Mouse (Mus musculus) left cerebral cortex, postnatal 36 days (tissue): ENCODE data around the gene Gramd4. TPM values are rescaled to one million over a fixed set of nuclear protein-coding genes. Genes with fewer than 3 reads are reported as not detected.

Experiments used
- DNase-seq, 2 experiments: peaks; one replicate each; pipeline ENCODE4 v3.0.0; 2021 to 2022; ENCODE audit warnings: low spot score in 2 of 2, mixed read lengths in 1 of 2
- intact Hi-C: fragments of 180-260 bp; cut with DNase I; formaldehyde crosslinking; loops from one replicate; pipeline ENCODE4 v1.15.1; 2025
- total RNA-seq, 2 experiments: library from RNA; stranded (reverse); gene quantifications; 2 replicates each; pipeline ENCODE4 v1.2.3; 2021

Gene Gramd4
- total RNA-seq, 2 experiments from 2014 or later: 34.9 to 49.4 TPM

DNA sequence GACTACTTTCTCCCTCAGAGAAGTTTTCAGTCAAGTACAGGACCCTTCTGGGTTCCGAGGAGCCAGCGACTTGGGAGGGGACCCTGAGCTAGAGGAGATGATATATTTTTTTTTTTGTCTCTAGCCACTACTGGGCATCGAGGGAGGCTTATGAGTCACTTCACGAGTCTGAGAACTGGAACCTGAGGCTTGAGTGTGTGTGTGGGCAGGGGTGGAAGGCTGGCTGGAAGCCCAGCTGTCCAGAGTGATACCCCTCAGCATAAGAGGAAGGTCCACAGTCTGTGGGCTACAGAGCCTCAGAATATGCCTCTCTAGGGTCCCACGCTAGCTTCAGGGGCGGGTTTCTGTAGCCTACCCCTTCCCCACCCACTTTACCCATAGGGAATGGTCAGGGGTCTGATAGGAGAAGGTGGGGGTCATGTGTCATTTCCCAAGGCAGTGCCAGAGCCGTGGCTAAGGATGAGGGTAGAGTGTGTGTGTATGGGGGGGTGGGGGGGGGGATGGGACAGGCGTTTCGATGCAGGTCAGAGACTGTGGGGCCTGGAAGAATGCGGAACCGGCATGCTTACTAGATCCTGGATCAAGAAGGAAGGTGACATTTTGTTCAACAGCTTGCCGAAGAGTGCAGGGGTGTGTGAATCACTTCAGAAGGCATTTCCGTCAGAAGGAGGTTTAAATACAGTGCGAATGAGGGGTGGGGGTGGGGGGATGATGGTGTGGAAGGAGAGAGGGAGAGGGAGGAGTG is 9.5 kb downstream of the Gramd4 start:
- intact Hi-C loops: no loop called here
- peak in 1 of 2 experiments; percentile 76 for DNase-seq

DNA sequence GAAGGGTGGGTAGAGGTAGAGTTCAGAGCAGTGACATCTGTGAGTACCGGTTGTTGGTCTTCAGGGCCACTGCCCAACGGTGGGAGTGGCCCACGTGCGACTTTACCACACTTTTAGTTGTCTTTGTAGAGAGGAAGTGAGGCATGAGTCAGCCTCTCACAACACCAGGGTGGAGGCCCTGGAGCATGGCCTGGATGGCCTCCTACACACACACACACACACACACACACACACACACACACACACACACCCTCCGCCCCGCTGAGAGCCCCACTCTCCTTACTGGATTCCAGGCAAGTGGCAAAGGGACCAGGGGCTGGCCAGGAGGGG is 10.1 kb downstream of the Gramd4 start:
- intact Hi-C loops: no loop called here
- DNase-seq: peak in 1 of 2 experiments; percentile 57

DNA sequence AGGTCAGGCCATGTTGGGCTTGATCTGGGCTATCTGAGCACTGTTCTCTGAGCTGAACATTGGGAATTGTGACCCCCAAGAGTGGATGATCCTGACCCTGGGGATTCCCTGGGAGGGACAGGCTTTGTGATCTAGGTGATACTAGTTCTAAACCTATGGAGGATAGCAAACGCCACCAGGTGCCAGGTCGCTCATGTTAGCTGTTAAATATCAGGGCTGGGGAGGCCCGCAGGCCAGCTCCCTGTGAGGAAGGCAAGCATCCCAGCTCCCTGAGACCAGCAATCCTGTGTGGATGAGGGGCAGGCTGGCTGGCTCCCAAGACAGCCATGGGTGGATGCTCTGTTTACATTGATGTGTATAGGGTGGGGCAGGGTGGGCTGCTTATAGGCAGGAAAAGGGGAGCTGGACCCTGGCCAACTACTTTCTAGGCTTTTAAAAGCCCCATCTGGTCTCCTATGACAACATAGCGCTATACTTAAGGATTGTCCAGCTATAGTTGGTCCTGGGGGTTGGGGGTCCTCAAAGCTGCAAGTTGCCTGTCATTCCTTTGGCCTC is 10.5 kb downstream of the Gramd4 start:
- intact Hi-C loops: no loop called here
- DNase-seq: no peak

DNA sequence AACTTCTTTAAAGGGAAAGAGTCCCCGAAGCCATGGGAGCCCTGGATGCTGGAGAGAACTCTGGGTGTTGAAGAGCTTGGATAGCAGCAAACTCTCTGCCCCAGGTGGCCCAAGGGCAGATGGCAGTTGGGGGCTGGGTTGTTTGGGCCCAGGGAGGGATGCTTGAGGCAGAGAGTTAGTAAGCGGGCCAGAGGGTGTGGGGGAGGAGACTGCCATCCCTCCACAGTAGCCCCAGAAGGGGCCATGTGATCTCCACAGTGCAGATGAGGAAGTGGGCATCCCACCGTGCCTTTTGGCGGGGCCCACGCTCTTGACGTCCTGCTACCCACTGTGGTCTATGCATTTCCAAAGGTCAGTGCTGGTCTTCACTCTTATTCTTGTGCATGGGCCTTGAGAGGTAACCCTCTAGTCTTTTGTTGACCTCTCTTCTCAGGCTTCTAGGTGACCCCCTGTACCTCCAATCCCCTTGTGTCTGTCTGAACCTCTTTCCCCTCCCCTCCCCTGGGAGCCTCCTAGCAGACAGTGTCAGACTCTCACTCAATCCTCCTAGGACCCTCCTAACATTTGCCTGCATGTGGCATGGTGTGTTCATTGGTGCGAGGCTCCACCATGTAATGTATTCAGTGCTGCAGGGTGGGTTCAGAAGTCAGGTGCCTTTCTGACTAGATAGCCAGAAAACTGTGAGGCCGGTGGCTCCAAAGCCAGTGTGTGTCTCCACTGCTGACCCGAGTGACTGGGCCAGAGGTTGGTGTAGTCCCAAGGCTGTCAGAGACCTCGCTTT is 11.7 kb downstream of the Gramd4 start:
- DNase-seq: no peak
- intact Hi-C loops: no loop called here

DNA sequence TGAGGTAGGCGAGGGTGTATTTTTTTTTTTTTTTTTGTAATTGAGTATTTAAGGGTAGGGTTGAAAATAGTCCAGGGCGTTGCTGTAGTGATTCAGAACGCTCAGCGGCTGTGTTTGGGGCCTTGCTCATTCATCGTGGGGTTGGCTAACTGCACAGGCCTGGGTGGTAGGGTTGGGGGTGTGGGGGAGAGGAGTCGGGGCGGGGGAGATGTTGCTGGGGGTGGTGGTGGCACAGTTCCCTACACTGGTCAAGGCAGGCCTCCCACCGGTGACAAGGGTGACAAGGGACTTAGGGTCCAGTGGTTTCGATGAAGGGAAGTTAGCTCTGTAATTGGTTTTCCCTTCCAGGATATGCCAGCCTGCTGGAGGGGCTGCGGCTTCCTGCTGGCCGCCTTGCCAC is 12.9 kb downstream of the Gramd4 start:
- no peak for DNase-seq
- intact Hi-C loops: no loop called here

DNA sequence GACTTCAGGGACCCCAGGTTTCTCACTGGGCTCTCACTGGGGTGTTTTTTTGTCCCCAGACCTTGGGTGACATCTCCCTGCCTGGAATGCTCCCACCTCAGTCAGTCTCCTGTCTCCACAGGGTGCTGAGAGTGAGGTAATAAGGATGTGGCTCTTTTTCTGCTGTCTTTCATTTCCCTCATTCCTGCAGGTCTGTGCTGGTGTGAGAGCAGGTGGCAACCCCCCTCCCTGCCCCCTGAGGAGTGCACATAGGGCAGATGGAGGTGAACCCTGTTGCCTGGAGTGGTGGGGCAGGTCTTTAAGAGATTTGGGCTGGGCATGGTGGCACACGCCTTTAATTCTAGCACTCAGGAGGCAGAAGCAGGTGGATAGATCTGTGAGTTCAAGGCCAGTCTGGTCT is 13.7 kb downstream of the Gramd4 start:
- no peak for DNase-seq
- intact Hi-C loops: no loop called here

DNA sequence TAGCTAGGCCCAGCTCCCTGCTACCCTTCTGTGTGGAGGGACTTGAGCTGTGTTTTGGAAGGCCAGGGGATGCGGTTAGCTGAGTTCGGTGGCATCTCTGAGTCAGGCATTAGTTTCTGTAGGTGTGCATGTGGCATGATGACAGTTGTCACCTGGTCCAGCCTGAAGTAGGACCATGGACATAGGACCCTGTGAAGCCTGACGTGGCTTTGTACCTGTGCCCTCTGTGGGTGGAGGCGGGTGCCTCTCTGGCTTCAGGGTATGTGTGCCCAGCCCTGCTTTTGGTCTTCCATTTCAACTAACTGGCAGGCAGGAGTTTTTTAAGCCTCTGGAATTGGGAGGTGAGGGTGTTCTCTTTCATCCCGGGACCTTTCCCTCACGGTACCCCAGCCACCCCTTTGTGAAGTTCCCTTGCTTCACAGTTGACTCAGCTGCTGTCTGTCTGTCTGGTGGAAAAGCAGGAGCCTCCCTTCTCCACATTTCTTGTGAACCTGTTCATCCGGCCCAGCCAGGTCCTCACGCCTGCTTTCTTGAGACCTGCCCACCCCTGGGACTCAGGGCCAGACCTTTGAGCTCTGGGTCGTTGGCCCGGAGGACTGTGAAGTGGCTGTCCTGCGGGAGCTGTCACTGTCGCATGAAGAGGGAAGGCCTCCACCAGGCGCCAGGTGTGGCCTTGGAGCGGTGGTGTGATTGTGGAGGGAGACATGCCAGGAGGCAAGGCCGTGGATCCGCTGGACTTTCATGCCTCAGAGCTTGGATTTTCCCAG is 16.9 kb downstream of the Gramd4 start:
- intact Hi-C loops: no loop called here

DNA sequence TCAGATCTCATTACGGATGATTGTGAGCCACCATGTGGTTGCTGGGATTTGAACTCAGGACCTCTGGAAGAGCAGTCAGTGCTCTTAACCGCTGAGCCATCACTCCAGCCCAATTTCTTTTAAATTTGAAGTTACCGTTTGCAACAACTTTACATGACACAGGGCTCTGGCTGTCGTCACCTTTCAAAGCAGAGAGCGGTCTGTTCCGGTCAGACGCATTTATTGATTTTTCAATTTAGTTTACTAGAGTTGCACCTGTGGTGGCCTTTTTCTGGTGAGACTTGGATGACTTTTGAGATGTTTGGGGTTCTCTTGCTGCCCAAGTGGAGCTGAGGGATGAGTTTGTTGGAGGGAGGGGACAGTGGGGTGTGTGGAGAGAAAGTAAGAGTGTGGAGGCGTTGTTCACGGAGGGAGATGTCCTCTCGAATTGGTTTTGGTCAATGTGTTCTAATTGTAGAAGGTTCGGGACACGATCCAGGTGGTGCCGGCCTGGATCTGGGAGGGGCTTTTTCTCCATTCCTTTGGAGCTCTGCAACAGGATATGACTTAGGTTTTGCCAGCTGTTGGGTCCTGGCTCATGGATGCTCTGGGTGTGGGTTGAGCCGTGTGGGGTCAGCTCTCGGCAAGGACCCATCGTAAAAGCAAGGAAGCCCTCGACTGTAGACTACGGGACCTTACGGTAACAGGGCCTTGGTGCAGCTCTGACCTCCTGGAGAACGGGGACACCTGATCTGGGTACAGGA is 18.0 kb downstream of the Gramd4 start:
- intact Hi-C loops: no loop called here
- no peak for DNase-seq

More for the DNA sequence above, 16.9 kb downstream of the Gramd4 start:
- no peak for DNase-seq

DNA sequence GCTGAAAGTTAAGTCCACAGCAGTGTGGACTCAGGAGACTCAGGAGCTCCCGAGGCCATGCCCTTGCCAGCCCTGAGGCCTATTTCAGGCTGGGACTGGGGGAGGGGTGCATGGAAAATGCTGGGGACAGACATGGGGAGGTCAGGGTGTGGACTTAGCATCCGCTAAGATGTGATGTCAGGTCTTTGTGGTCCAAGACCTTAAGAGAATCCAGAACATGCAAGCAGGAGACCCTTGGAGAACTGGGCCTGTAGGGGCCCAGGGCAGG is 18.5 kb downstream of the Gramd4 start:
- DNase-seq: no peak
- intact Hi-C loops: no loop called here

DNA sequence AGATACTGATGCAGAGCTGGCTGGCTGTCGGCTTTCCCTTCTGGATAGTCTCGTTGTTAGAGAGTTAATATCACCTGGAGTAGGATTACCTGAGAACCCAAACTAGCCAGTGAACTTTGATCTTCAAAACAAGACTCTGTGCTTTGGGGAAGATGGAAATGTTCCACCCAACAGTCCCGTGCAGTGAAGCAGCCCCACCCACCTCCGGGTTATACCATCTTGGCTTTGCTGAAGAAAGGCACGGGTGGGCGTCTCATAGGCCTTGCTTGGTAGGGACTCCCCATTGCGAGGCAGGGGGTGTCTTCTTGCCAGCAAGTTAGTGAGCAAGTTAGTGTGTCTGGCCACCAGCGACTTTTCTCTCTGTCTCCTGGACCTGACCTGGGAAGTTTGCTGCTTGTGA is 18.9 kb downstream of the Gramd4 start:
- no peak for DNase-seq
- intact Hi-C loops: no loop called here

DNA sequence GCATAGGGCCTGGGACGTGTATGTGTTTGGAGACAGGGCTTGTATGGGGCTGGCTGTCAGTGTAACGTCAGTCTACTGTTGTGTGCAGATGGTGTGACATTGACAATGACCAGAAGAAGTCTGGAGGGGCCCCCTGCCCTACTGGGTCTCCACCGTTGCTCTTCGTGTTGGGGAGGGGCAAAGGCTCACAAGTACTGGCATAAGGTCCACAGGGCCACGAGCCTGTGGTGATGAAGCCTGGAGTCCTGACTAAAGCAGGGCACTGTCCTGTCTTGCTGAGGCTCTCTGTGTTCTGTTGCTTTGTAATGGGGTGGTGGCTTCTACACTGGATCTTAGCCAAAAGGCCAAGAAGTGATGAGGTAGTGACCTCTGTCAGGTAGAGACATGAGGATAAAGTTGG is 20.4 kb downstream of the Gramd4 start:
- intact Hi-C loops: no loop called here
- DNase-seq: no peak

DNA sequence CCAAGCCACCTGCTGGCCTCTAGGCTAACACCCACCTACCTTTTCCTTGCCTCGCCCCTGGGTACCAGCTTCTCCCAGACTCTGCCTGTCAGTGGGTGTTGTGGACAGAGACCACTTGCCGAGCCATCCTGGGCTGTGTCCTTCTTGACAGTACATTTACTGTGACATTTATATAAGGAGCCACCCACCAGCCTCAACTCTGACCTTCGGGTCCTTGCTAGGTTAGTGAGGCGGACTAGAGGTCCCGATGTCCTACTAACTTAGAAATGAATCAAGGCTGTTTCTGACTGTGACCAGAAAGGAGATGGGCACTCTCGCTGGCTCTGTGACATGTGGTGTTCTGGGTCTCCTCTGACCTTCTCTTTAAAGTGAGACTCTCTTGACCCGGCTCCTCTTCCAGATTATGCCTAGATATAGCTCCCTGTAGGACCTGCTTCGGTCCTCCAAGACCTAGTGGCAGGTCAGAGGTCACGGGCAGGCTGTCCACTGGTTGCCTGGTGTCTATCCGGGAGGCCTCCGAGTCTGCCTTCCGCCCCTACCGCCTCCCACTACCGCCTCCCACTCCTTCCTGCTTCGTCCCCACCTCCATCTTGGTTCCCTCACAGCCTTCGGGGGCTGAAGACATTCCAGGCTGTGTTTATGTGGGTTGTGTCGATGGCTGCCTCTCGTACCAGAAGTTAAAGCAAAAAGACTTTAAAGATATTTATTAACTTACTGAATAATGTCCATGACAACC is 21.2 kb downstream of the Gramd4 start:
- no peak for DNase-seq
- intact Hi-C loops: no loop called here

DNA sequence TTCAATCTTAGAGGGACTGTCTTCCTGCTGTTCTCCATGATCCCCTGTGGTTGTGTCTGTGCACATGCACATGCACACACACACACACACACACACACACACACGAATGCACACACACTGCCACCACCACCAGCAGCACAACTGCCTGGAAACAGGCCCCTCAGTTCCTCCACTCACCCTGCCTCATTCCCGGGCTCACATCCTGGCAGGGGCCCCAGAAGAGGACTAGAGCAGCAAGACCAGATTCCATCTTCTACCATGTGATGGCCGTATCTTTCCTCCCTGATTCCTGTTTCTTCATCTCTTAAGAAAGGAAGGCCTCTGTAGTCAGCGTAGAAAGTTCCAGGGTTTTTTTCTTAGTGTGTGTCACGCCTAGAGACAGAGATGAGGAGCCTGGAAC is 22.0 kb downstream of the Gramd4 start:
- intact Hi-C loops: no loop called here
- DNase-seq: no peak

DNA sequence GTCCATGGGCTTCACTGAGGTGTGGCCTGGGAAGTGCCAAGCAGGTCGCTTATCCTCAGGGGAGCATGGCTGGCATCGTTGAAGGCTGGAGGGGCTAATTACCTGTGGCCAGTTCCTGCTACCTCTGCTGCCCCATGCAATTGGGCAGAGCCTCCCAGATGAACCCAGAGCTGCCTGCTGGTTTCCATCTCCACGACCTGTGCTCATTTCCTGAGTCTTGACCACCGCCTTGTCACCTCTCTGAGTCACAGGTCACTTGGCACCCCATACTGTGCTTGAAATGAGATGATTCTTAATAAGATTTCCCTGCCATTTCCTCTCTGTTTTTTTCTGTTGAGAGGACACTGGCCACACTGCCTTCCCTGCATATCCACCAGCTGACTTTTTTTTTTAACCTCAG is 22.4 kb downstream of the Gramd4 start:
- intact Hi-C loops: loop anchor here (2.0 kb wide), 1 partner anchor 21 kb away; no protein-coding TSS in a partner anchor
- DNase-seq: no peak

DNA sequence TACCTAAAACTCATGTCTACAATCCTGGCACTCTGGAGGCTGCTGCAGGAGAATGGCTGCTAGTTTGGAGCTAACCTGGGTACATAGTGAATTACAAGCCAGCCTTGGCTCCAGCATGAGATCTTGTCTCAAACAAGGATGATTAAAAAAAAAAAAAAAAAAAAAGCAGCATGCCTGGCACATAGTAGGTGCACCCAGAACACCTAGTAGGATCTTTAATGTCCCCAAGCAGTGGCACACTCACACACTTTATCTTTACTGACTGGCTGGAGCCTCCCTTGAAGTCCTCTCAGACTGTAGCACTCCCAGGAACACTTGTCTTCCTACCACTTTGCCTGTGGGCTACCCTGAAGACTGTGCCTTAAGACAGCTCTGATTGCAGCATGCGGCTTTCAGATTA is 22.9 kb downstream of the Gramd4 start:
- intact Hi-C loops: loop anchor here (2.0 kb wide), 1 partner anchor 22 kb away; no protein-coding TSS in a partner anchor
- no peak for DNase-seq

DNA sequence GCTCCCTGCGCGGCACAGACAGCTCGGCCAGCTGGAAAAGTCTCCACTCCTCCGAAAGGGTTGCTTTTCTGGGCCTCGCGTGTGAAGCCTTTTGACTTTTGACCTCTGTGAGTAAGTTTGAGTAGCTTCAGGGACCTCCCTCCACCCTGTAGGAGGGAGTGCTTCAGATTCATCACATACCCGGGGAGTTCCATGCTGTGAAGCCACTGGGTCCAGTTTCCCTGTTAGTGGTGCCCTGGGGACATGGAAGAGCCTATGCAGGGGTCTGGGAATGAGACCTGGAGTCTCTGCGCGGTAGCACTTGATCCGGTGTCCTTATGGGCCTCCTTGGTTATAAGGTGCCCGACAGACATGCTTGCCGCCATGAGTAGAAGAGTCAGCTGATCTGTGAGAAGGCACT is 24.2 kb downstream of the Gramd4 start:
- DNase-seq: no peak
- intact Hi-C loops: loop anchor here (2.0 kb wide), 1 partner anchor 23 kb away; no protein-coding TSS in a partner anchor

DNA sequence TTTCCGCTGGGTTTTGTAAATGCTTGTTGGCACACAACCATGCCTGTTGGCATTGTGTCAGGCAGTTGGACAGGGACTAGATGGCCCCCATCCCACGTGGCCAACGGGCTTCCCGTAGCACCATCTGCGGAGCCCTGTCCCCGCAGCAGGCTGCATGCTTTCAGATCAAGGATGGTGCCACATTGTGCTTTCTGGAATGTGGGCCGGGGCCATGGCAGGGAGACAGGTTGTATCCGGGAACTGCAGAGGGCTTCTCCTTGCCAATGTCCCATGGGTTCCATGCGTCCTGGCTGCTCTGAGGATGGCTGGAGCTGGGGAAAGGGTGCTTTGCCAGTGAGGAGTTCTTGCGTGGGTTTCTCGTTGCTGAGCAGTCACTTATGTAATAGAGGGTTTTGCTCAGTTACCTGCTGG is 25.1 kb downstream of the Gramd4 start:
- DNase-seq: peak; percentile 50 to 60
- intact Hi-C loops: no loop called here

DNA sequence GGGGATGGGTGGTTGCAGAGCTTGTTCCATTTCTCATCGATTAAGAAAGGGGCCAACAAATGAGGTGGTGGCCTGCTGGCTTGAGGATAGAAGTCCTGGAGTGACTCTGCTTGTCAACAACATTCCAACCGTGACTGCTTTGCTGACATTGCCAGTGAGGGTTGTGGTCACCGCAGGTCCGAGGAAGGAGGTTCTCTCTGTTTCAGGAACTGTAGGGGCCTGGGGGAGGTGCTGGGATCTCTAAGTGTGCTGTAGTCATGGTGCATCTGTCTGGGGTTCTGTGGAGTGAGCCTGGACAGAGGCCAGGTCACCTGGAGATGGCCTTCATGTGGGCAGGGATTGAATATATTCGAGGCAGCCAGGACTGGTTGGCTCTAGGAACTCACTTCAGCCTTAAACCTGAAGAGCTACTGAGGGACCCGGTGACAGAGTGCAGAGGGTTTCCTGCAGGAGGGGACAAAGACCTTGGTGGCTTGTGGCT is 25.8 kb downstream of the Gramd4 start:
- no peak for DNase-seq
- intact Hi-C loops: no loop called here
